Mouse (Mus musculus) hindbrain, embryonic 11.5 days (tissue): Measurements from ENCODE around the gene Rpl10a. TPM values are rescaled to one million over a fixed set of nuclear protein-coding genes. Genes with fewer than 3 reads are reported as not detected.

Experiments
- ATAC-seq: fragments of 200-750 bp; cut with Nextera tagmentation; 2 replicates; pipeline ENCODE4 v1.8.0; 2017; ENCODE audit warnings: mild to moderate bottlenecking, moderate TSS enrichment, moderate library complexity; ENCODE audit not compliant: low FRiP score
- DNase-seq: peaks from one replicate; pipeline ENCODE4 v3.0.0-alpha.2; 2015; ENCODE audit warnings: low spot score
- H3K27ac ChIP-seq: fragments of 300-500 bp; sonication (generic); 2 replicates; pipeline ENCODE4 v1.5.1; 2014; ENCODE audit warnings: mild to moderate bottlenecking, low read depth, low read length
- H3K27me3 ChIP-seq: fragments of 300-500 bp; sonication (generic); 2 replicates; pipeline ENCODE4 v1.6.1; 2014; ENCODE audit warnings: mild to moderate bottlenecking, low read length, moderate library complexity, mixed read lengths; ENCODE audit not compliant: control insufficient read depth, insufficient read depth
- H3K36me3 ChIP-seq: fragments of 300-500 bp; sonication (generic); 2 replicates; pipeline ENCODE4 v1.6.1; 2014; ENCODE audit warnings: mild to moderate bottlenecking, low read length, moderate library complexity, mixed read lengths; ENCODE audit not compliant: control insufficient read depth, insufficient read depth
- H3K4me1 ChIP-seq: fragments of 300-500 bp; sonication (generic); replicated peaks from 2 replicates; pipeline ENCODE4 v1.6.1; 2014; ENCODE audit warnings: low read length, mixed read lengths; ENCODE audit not compliant: control insufficient read depth, insufficient read depth
- H3K4me2 ChIP-seq: fragments of 300-500 bp; sonication (generic); replicated peaks from 2 replicates; pipeline ENCODE4 v1.6.1; 2014; ENCODE audit warnings: mild to moderate bottlenecking, low read depth, low read length
- H3K4me3 ChIP-seq: fragments of 300-500 bp; sonication (generic); 2 replicates; pipeline ENCODE4 v1.5.1; 2014; ENCODE audit warnings: low read depth, low read length
- H3K9ac ChIP-seq: fragments of 300-500 bp; sonication (generic); 2 replicates; pipeline ENCODE4 v1.6.1; 2014; ENCODE audit warnings: low read depth, low read length
- H3K9me3 ChIP-seq: fragments of 300-500 bp; sonication (generic); 2 replicates; pipeline ENCODE4 v1.6.1; 2016; ENCODE audit warnings: low read length; ENCODE audit not compliant: control insufficient read depth
- WGBS: fragments of 180-500 bp; shearing (Covaris S2); extraction: QIAGEN DNeasy Blood & Tissue Kit; methylation state at CpG from one replicate; pipeline ENCODE4 v1.1.7; 2014; 5-methylcytosine and 5-hydroxymethylcytosine counted together
- polyA plus RNA-seq: library from polyadenylated mRNA; unstranded; fragments of >200 nt; fragmentation: Nextera tagmentation; extraction: Ambion mirVana; gene quantifications from 2 replicates; pipeline ENCODE4 v1.2.1, GENCODE M21; 2014

The Rpl10a gene
- polyA plus RNA-seq, 1 experiment from 2014 or later = 475 TPM

DNA sequence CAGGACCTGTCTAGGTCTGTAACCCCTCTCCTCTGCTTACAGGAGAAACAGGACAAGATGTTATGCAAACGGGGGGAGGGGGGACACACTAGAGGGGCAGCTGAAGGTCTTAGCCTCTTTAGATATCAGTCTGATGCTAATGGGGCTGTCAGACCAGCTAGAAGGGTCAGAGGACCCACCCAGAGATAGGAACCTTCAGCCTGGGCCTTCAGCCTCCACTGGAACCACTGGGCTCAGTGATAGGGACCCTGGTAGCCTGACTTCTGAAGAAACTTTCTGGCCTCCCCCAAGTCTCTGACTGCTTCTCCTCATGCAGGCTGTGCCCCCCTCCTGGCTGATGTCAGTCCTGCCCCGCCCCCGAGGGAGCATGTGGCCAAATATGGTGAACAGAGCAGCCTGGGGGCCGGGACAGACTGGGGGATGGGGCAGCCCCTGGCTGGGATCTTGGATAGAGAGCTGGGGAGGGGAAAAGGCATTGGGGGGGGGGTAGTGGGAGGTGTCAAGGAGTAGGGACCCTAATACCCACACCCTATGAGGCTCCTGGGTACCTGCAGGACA lies 15.9 kb downstream of the Rpl10a start:
- Histone ChIP-seq H3K4me1 (peaks cover 5% of the 10 kb centered on the region), H3K27ac (no peak overlapping the region), H3K9me3 (no peaks in the 10 kb centered on the region), H3K4me2 (no peak overlapping the region), H3K36me3 (no peaks in the 10 kb centered on the region), H3K4me3 (no peak overlapping the region), H3K9ac (no peak overlapping the region), H3K27me3 (no peaks in the 10 kb centered on the region; the same call in none of the 2 replicates)
- no peak for ATAC-seq
- DNase-seq = no peak
- WGBS = 15% methylated on average over 3 of the region's 4 CpGs

GRCm38 (mm10) chr17:28344670-28345069 lies 16.4 kb downstream of the Rpl10a start:
- Histone ChIP-seq H3K4me2 (no peak overlapping the region), H3K27me3 (no peaks in the 10 kb centered on the region; the same call in none of the 2 replicates), H3K9ac (no peak overlapping the region), H3K4me3 (no peak overlapping the region), H3K36me3 (no peaks in the 10 kb centered on the region), H3K4me1 (peaks cover 5% of the 10 kb centered on the region), H3K9me3 (no peaks in the 10 kb centered on the region), H3K27ac (no peak overlapping the region)
- WGBS = 50% methylated on average over 3 of the region's 3 CpGs
- DNase-seq (no peak), ATAC-seq (no peak)

- H3K36me3 ChIP-seq = no peaks in the 10 kb centered on the region
- no peak for DNase-seq
- H3K27ac ChIP-seq = no peak overlapping the region
- no peaks in the 10 kb centered on the region for H3K9me3 ChIP-seq
- no peak for ATAC-seq
- 14% methylated on average over 8 of the region's 8 CpGs for WGBS
- peaks cover 5% of the 10 kb centered on the region for H3K4me1 ChIP-seq
- no peak overlapping the region for H3K4me3 ChIP-seq
- H3K4me2 ChIP-seq = no peak overlapping the region
- no peaks in the 10 kb centered on the region; the same call in none of the 2 replicates for H3K27me3 ChIP-seq
- peak overlapping the region; percentile 25 for H3K9ac ChIP-seq
These were observed 17.0 kb downstream of the Rpl10a start for GRCm38 (mm10) chr17:28345271-28345721.

- Histone ChIP-seq H3K9me3 (no peaks in the 10 kb centered on the region), H3K4me3 (no peak overlapping the region), H3K4me2 (peak overlapping the region; percentile 3; the same call in 1 of the 2 replicates), H3K27ac (no peak overlapping the region), H3K27me3 (no peaks in the 10 kb centered on the region; the same call in none of the 2 replicates), H3K4me1 (peaks cover 5% of the 10 kb centered on the region), H3K9ac (peak overlapping the region; percentile 25), H3K36me3 (no peaks in the 10 kb centered on the region)
- WGBS = 8% methylated on average over 10 of the region's 10 CpGs
- peak; percentile 41 for DNase-seq
- ATAC-seq = no peak
These were observed 17.6 kb downstream of the Rpl10a start for GRCm38 (mm10) chr17:28345882-28346281.

GRCm38 (mm10) chr17:28347327-28347726 lies 19.1 kb downstream of the Rpl10a start:
- WGBS = 84% methylated on average over 10 of the region's 10 CpGs
- Histone ChIP-seq H3K36me3 (no peaks in the 10 kb centered on the region), H3K27ac (no peak overlapping the region), H3K4me1 (peaks cover 16% of the 10 kb centered on the region), H3K9ac (no peak overlapping the region), H3K4me2 (no peak overlapping the region), H3K27me3 (peaks cover 12% of the 10 kb centered on the region), H3K4me3 (no peak overlapping the region), H3K9me3 (no peaks in the 10 kb centered on the region)
- ATAC-seq (no peak), DNase-seq (no peak)

GRCm38 (mm10) chr17:28348211-28348610 lies 19.9 kb downstream of the Rpl10a start:
- Histone ChIP-seq H3K27me3 (peaks cover 15% of the 10 kb centered on the region), H3K9ac (no peak overlapping the region), H3K27ac (no peak overlapping the region), H3K4me2 (peak overlapping the region; percentile 6; the same call in 1 of the 2 replicates), H3K4me1 (peaks cover 16% of the 10 kb centered on the region), H3K4me3 (no peak overlapping the region), H3K9me3 (no peaks in the 10 kb centered on the region), H3K36me3 (no peaks in the 10 kb centered on the region)
- ATAC-seq (no peak), DNase-seq (no peak)
- WGBS = 49% methylated on average over 6 of the region's 6 CpGs

- ATAC-seq = no peak
- WGBS = 10% methylated on average over 12 of the region's 13 CpGs
- DNase-seq = peak; percentile 39
- Histone ChIP-seq H3K9ac (peak overlapping the region; percentile 77; the same call in 1 of the 2 replicates), H3K36me3 (no peaks in the 10 kb centered on the region), H3K27me3 (peaks cover 15% of the 10 kb centered on the region), H3K27ac (peak overlapping the region; percentile 45; the same call in 1 of the 2 replicates), H3K4me3 (peak overlapping the region; percentile 76), H3K4me1 (peaks cover 16% of the 10 kb centered on the region), H3K4me2 (peak overlapping the region; percentile 95), H3K9me3 (no peaks in the 10 kb centered on the region)
These were observed 21.1 kb downstream of the Rpl10a start for GRCm38 (mm10) chr17:28349264-28349880.

GRCm38 (mm10) chr17:28349901-28350465 lies 21.7 kb downstream of the Rpl10a start:
- Histone ChIP-seq H3K27ac (peak overlapping the region; percentile 45; the same call in 1 of the 2 replicates), H3K27me3 (peaks cover 15% of the 10 kb centered on the region), H3K36me3 (no peaks in the 10 kb centered on the region), H3K9ac (peak overlapping the region; percentile 77), H3K9me3 (no peaks in the 10 kb centered on the region), H3K4me3 (peak overlapping the region; percentile 76), H3K4me2 (peak overlapping the region; percentile 95), H3K4me1 (peaks cover 16% of the 10 kb centered on the region)
- ATAC-seq (peak; percentile 51), DNase-seq (peak; percentile 64)
- under 1% methylated on average over 37 of the region's 54 CpGs for WGBS
